Mouse (Mus musculus) lung, postnatal 0 days (tissue): ENCODE results near the gene Art5.

Experiments
- CTCF ChIP-seq: IDR thresholded peaks from 2 replicates; pipeline ENCODE4 v1.5.1; 2016; ENCODE audit warnings: antibody characterized with exemption, mild to moderate bottlenecking
- EP300 ChIP-seq: IDR thresholded peaks from 2 replicates; pipeline ENCODE4 v1.6.1; 2016; ENCODE audit warnings: antibody characterized with exemption, mild to moderate bottlenecking, control low read depth

GRCm38 (mm10) chr7:102106700-102107141 lies 2.6 kb downstream of the Art5 start:
- TF ChIP-seq CTCF (no peak; the same call in 1 of the 2 replicates), EP300 (no peak)
